8 mouse cellular contexts compared by ENCODE assay signal in the genomic region with DNA sequence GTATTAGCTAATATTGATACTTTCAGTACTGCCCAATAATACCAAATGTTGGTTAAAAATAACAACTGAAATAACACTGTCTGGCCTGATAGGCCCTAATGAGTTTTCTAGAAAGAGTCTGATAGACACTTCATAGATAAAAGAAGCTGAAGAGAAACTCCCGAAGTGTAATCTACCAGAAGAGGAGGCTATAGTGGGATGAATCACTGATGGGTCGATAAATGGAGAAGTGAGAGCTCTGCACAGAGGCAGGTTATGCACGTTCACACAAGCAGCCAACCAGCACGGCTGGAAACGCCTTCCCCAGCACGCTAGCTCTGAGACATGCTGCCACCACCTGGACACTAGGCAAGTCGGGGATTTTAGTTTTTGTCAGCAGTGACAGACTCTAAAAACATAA. TPM values are rescaled to one million over a fixed set of nuclear protein-coding genes. Genes with fewer than 3 reads are reported as not detected.
DNase-seq lines count a peak whose midpoint lies in the region; ATAC-seq and TF ChIP-seq lines count a peak whose summit lies in the region.

No protein-coding gene starts in this region.

- peaks cover 41% of the 10 kb centered on the region for H3K4me1 ChIP-seq in liver, embryonic 12.5 days
- H3K4me1 ChIP-seq in kidney, embryonic 15.5 days: peaks cover 43% of the 10 kb centered on the region
- H3K4me1 ChIP-seq in liver, adult 2 months (ENCODE audit: control insufficient read depth, insufficient read depth, low read length): peaks cover 8% of the 10 kb centered on the region
- H3K4me1 ChIP-seq in stomach, embryonic 16.5 days (ENCODE audit: control insufficient read depth, insufficient read depth, low read length): peaks cover 23% of the 10 kb centered on the region

- H3K27ac ChIP-seq in liver, embryonic 12.5 days: no peak overlapping the region
- H3K27ac ChIP-seq in kidney, embryonic 15.5 days: no peak overlapping the region
- H3K27ac ChIP-seq in liver, adult 2 months (replicated peaks; ENCODE audit: insufficient read depth, low read depth, low read length): no peak overlapping the region
- H3K27ac ChIP-seq in stomach, embryonic 16.5 days (ENCODE audit: low read length): no peak overlapping the region

- peak; percentile 88 for TF ChIP-seq CTCF in liver, adult 2 months (IDR thresholded peaks at IDR 0.05; ENCODE audit: low read depth, low read length)

- H3K9me3 ChIP-seq in liver, embryonic 12.5 days (replicated peaks): no peaks in the 10 kb centered on the region
- no peaks in the 10 kb centered on the region for H3K9me3 ChIP-seq in kidney, embryonic 15.5 days (replicated peaks)
- no peaks in the 10 kb centered on the region for H3K9me3 ChIP-seq in stomach, embryonic 16.5 days (replicated peaks; ENCODE audit: control insufficient read depth, low read length)

- H3K79me2 ChIP-seq in liver, adult 2 months (ENCODE audit: control insufficient read depth, insufficient read depth, low read length): no peaks in the 10 kb centered on the region; the same call in 1 of the 2 replicates

- no peak overlapping the region for H3K4me2 ChIP-seq in liver, embryonic 12.5 days
- H3K4me2 ChIP-seq in kidney, embryonic 15.5 days: no peak overlapping the region; the same call in 1 of the 2 replicates
- H3K4me2 ChIP-seq in stomach, embryonic 16.5 days (ENCODE audit: low read depth, low read length): no peak overlapping the region

- H3K9ac ChIP-seq in liver, embryonic 12.5 days: no peak overlapping the region
- no peak overlapping the region for H3K9ac ChIP-seq in kidney, embryonic 15.5 days
- no peak overlapping the region for H3K9ac ChIP-seq in liver, adult 2 months (ENCODE audit: low read depth, low read length)
- H3K9ac ChIP-seq in stomach, embryonic 16.5 days (ENCODE audit: low read length): no peak overlapping the region

- no peaks in the 10 kb centered on the region for H3K27me3 ChIP-seq in liver, embryonic 12.5 days (replicated peaks)
- no peaks in the 10 kb centered on the region for H3K27me3 ChIP-seq in kidney, embryonic 15.5 days
- H3K27me3 ChIP-seq in liver, adult 2 months (ENCODE audit: control insufficient read depth, insufficient read depth, low read length): no peaks in the 10 kb centered on the region
- H3K27me3 ChIP-seq in stomach, embryonic 16.5 days (ENCODE audit: control insufficient read depth, insufficient read depth, low read length): no peaks in the 10 kb centered on the region

- no peak overlapping the region for H3K4me3 ChIP-seq in liver, embryonic 12.5 days
- H3K4me3 ChIP-seq in kidney, embryonic 15.5 days (replicated peaks): no peak overlapping the region
- H3K4me3 ChIP-seq in liver, adult 2 months (ENCODE audit: insufficient read depth, low read depth, low read length): no peak overlapping the region
- no peak overlapping the region for H3K4me3 ChIP-seq in stomach, embryonic 16.5 days (replicated peaks; ENCODE audit: low read length)

- ATAC-seq in liver, embryonic 12.5 days: no peak
- ATAC-seq in common myeloid progenitor, adult 5-6 weeks (replicated peaks; ENCODE audit: low read depth, poor library complexity, severe bottlenecking): peak; percentile 80
- ATAC-seq in granulocyte monocyte progenitor cell, adult 5-6 weeks (replicated peaks; ENCODE audit: poor library complexity, severe bottlenecking): peak; percentile 85
- peak; percentile 44; the same call in 1 of the 2 replicates for ATAC-seq in kidney, embryonic 15.5 days (replicated peaks; ENCODE audit: low FRiP score)
- ATAC-seq in stomach, embryonic 16.5 days (ENCODE audit: insufficient read depth, low FRiP score): peak; percentile 54; the same call in 1 of the 2 replicates

- WGBS in liver, embryonic 12.5 days (ENCODE audit: insufficient replicate concordance): 0% methylated on average over 7 of the region's 7 CpGs
- whole genome bisulfite sequencing in kidney, embryonic 15.5 days: 3% methylated on average over 7 of the region's 7 CpGs
- WGBS in liver, adult 2 months: under 1% methylated on average over 7 of the region's 7 CpGs
- WGBS in stomach, embryonic 16.5 days: 1% methylated on average over 7 of the region's 7 CpGs

- TF ChIP-seq POLR2A in liver, adult 2 months (IDR thresholded peaks at IDR 0.05; ENCODE audit: extremely low read depth, insufficient read depth, low read length): no peak

- peaks cover 3% of the 10 kb centered on the region; the same call in 1 of the 2 replicates for H3K36me3 ChIP-seq in liver, embryonic 12.5 days
- no peaks in the 10 kb centered on the region for H3K36me3 ChIP-seq in kidney, embryonic 15.5 days
- no peaks in the 10 kb centered on the region; the same call in 1 of the 2 replicates for H3K36me3 ChIP-seq in liver, adult 2 months (ENCODE audit: control insufficient read depth, insufficient read depth, low read length)
- H3K36me3 ChIP-seq in stomach, embryonic 16.5 days (ENCODE audit: control insufficient read depth, insufficient read depth, low read length): 0 out of 2 replicates have a peak, but pooled peaks cover 3% of the 10 kb centered on the region

- DNase-seq in liver: peak; percentile 71
- DNase-seq in liver, adult 2 months (ENCODE audit: extremely low read depth, low read depth, low spot score): peak; percentile 74
- DNase-seq in naive thymus-derived CD4-positive, alpha-beta T cell, adult 2 months (ENCODE audit: low read depth): peak; percentile 73

RNA-seq across cellular contexts. Expression of gene Smim15, which starts 2.9 kb away (rescaled TPM):
- polyA plus RNA-seq in liver, embryonic 12.5 days (2016; fragmentation: Nextera tagmentation; extraction: Ambion mirVana): 30.5 and 34.1 TPM in 2 replicates
- total RNA-seq in common myeloid progenitor, adult 5-6 weeks (2017): 99.4 and 131 TPM in 2 replicates
- 38.6 and 39.6 TPM in 2 replicates for total RNA-seq in granulocyte monocyte progenitor cell, adult 5-6 weeks (2014; fragmentation: Nextera tagmentation)
- 73.2 and 98.4 TPM in 2 replicates for total RNA-seq in granulocyte monocyte progenitor cell, adult 5-6 weeks (2017)
- polyA plus RNA-seq in kidney, embryonic 15.5 days (2015; fragmentation: Nextera tagmentation; extraction: Ambion mirVana): 76.2 and 79.8 TPM in 2 replicates
- total RNA-seq in liver, adult 2 months (2014; rRNA removed): 16.2 and 20.4 TPM in 2 replicates
- polyA plus RNA-seq in liver, adult 2 months (2012; rRNA removed): 3.5 and 4.0 TPM in 2 replicates
- 64.4 and 69.3 TPM in 2 replicates for polyA plus RNA-seq in stomach, embryonic 16.5 days (2015; fragmentation: Nextera tagmentation; extraction: Ambion mirVana)
